Mouse (Mus musculus) forebrain, embryonic 16.5 days (tissue): ENCODE measurements around the gene Abhd18. TPM values are rescaled to one million over a fixed set of nuclear protein-coding genes. Genes with fewer than 3 reads are reported as not detected.
A peak's percentile ranks its signal among the peaks of the same experiment; 100 is the strongest.
"Not testable (repeated sequence)": the region's sequence is repeated elsewhere in the genome, so short reads cannot be mapped to it uniquely, and the experiment has no call there.

Experiments
- ATAC-seq: fragments of 200-750 bp; cut with Nextera tagmentation; 2 replicates; pipeline ENCODE4 v1.8.0; 2017; ENCODE audit warnings: mild to moderate bottlenecking, moderate library complexity
- H3K27ac ChIP-seq: fragments of 300-500 bp; sonication (generic); 2 replicates; pipeline ENCODE4 v1.5.1; 2014; ENCODE audit warnings: low read length, control low read depth
- H3K27me3 ChIP-seq: fragments of 300-500 bp; sonication (generic); replicated peaks from 2 replicates; pipeline ENCODE4 v1.6.1; 2014; ENCODE audit warnings: low read length; ENCODE audit not compliant: control insufficient read depth, insufficient read depth
- H3K36me3 ChIP-seq: fragments of 300-500 bp; sonication (generic); 2 replicates; pipeline ENCODE4 v1.6.1; 2014; ENCODE audit not compliant: control insufficient read depth, insufficient read depth
- H3K4me1 ChIP-seq: fragments of 300-500 bp; sonication (generic); replicated peaks from 2 replicates; pipeline ENCODE4 v1.6.1; 2014; ENCODE audit warnings: low read length; ENCODE audit not compliant: control insufficient read depth, insufficient read depth
- H3K4me2 ChIP-seq: fragments of 300-500 bp; sonication (generic); 2 replicates; pipeline ENCODE4 v1.6.1; 2014; ENCODE audit warnings: mild to moderate bottlenecking, low read length, control low read depth
- H3K4me3 ChIP-seq: fragments of 300-500 bp; sonication (generic); replicated peaks from 2 replicates; pipeline ENCODE4 v1.5.1; 2014; ENCODE audit warnings: mild to moderate bottlenecking, low read length, control low read depth
- H3K9ac ChIP-seq: fragments of 300-500 bp; sonication (generic); replicated peaks from 2 replicates; pipeline ENCODE4 v1.6.1; 2014; ENCODE audit warnings: low read depth, low read length, control low read depth
- H3K9me3 ChIP-seq: fragments of 300-500 bp; sonication (generic); 2 replicates; pipeline ENCODE4 v1.6.1; 2016; ENCODE audit warnings: low read length; ENCODE audit not compliant: control insufficient read depth
- WGBS: fragments of 180-500 bp; shearing (Covaris S2); extraction: QIAGEN DNeasy Blood & Tissue Kit; methylation state at CpG from one replicate; pipeline ENCODE4 v1.1.7; 2014; 5-methylcytosine and 5-hydroxymethylcytosine counted together
- polyA plus RNA-seq: library from polyadenylated mRNA; unstranded; fragments of >200 nt; fragmentation: Nextera tagmentation; extraction: Ambion mirVana; gene quantifications from 2 replicates; pipeline ENCODE4 v1.2.1, GENCODE M21; 2015

The Abhd18 gene
- polyA plus RNA-seq, 1 experiment from 2014 or later, result 14.7 TPM

DNA sequence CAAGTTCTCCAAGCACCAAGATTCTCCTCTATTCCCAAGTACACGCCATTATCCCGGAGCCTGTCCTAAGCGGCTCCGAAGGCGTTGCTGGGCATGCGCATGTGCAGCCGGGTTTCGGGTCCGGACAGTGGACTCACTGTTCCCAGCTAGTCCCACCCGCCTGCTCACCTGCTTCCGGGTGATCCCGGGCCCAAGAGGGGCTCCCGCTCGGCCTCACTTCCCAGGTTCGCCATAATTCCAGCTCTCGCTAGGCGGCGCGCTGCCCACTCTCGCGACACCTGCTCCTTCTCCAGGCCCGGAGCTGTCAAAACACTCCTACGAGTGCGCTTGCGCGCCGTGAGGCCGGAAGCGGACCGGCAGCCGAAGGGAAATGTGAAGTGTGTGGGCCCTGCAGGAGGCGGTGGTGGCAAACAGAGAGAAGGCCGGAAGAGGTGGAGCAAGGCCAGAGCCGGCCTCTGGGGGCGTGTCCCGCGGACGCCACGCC, 255 bp upstream of the Abhd18 start, which contains the start of gene Mfsd8:
TSS of gene Mfsd8 (minus strand) at position 414 of the 484 bp plus-strand sequence.
- under 1% methylated on average over 38 of the region's 39 CpGs for WGBS
- ATAC-seq, result peak; percentile 99
- not testable (repeated sequence) for H3K27me3 ChIP-seq, H3K9me3 ChIP-seq, H3K4me1 ChIP-seq, H3K36me3 ChIP-seq
- H3K4me2 ChIP-seq, result peak within 1 kb of the TSS; percentile 68
- peak within 1 kb of the TSS; percentile 75 for H3K27ac ChIP-seq
- peak within 1 kb of the TSS; percentile 57 for H3K4me3 ChIP-seq
- peak within 1 kb of the TSS; percentile 67 for H3K9ac ChIP-seq

DNA sequence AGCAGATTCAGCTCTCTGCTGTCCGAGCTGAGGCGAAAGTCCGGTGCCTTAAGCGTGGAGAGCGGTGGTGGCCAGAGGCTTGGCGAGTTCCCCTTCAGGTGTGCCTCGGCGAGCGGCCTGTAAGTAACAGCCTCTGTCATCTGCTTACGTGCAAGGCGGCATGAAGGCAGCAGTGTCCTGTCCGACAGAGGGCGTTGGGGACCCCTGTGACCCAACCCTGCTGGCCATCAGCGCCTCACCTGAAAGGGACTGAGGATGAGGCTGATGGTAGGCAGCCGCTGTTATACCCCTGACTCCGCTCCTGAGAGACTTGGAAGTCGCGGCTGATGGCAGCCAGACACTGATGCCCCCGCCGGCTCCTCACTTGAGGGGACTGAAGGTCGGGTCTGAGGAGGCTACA, 248 bp downstream of the Abhd18 start:
- not testable (repeated sequence) for H3K27me3 ChIP-seq, H3K4me1 ChIP-seq, H3K9me3 ChIP-seq, ATAC-seq, H3K27ac ChIP-seq, H3K36me3 ChIP-seq
- H3K9ac ChIP-seq, result peak overlapping the region; percentile 67
- H3K4me3 ChIP-seq, result peak overlapping the region; percentile 57
- WGBS, result under 1% methylated on average over 12 of the region's 21 CpGs
- peak overlapping the region; percentile 68 for H3K4me2 ChIP-seq

DNA sequence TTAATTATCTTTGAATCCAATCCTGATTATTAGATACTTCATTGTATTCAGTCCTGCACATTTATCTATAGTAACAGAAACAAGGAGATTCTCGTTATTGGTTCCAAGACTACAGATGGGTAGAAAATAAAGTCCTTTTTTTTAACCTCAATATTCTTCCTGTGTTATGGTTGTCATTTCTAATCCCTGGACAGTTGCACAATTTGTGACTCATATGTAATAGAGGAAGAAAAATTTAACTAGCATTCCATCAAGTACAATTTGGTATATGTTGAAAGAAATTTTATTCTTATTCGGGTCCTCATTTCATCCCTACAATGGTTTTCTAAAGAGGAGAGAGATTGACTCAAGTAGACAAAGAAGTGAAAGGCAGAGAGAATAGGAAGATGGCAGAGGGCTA, 1.2 kb downstream of the Abhd18 start:
- 92% methylated on average over 2 of the region's 2 CpGs for WGBS
- ATAC-seq, H3K4me2 ChIP-seq, H3K4me1 ChIP-seq, H3K36me3 ChIP-seq, H3K9ac ChIP-seq, H3K27ac ChIP-seq, H3K4me3 ChIP-seq, H3K9me3 ChIP-seq, H3K27me3 ChIP-seq: not testable (repeated sequence)

DNA sequence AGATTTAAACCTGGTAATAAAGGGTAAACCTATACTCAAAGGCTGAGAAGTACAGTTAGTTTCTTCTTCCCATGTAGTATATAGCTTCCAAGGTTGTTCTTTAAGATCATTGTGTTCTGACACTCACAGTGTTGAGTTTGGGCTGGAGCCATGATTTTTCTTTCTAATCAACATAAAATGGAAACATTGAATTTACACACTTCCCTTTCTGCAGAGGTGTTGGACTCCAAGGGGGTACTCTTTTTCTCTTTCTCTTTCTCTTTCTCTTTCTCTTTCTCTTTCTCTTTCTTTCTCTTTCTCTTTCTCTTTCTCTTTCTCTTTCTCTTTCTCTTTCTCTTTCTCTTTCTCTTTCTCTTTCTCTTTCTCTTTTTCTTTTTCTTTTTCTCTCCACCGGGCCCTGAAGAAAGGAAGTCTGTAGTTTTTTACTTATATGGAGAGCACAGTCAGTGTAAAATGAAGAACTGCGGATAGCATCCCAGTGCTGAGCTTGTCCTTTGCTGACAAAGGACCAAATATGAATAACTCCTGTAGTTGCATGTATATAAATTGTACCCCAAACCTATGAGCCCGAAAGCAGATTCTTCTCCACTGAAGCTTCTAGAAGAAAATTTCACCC, 6.5 kb downstream of the Abhd18 start:
- 95% methylated on average over 3 of the region's 3 CpGs for WGBS
- H3K27ac ChIP-seq, H3K9ac ChIP-seq, H3K9me3 ChIP-seq, H3K27me3 ChIP-seq, H3K4me3 ChIP-seq, H3K4me1 ChIP-seq, H3K4me2 ChIP-seq, ATAC-seq, H3K36me3 ChIP-seq: not testable (repeated sequence)

DNA sequence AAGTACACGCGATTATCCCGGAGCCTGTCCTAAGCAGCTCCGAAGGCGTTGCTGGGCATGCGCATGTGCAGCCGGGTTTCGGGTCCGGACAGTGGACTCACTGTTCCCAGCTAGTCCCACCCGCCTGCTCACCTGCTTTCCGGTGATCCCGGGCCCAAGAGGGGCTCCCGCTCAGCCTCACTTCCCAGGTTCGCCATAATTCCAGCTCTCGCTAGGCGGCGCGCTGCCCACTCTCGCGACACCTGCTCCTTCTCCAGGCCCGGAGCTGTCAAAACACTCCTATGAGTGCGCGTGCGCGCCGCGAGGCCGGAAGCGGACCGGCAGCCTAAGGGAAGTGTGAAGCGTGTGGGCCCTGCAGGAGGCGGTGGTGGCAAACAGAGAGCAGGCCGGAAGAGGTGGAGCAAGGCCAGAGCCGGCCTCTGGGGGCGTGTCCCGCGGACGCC, 47.1 kb downstream of the Abhd18 start:
- not testable (repeated sequence) for H3K9me3 ChIP-seq
- 0% methylated on average over 38 of the region's 38 CpGs for whole genome bisulfite sequencing

DNA sequence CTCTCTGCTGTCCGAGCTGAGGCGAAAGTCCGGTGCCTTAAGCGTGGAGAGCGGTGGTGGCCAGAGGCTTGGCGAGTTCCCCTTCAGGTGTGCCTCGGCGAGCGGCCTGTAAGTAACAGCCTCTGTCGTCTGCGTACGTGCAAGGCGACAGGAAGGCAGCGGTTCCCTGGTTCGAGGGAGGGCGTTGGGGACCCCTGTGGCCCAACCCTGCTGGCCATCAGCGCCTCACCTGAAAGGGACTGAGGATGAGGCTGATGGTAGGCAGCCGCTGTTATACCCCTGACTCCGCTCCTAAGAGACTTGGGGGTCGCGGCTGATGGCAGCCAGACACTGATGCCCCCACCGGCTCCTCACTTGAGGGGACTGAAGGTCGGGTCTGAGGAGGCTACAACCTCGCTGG, 47.6 kb downstream of the Abhd18 start:
- Histone ChIP-seq H3K4me2 (peak overlapping the region; percentile 69), H3K9ac (peak overlapping the region; percentile 71), H3K27ac (0 out of 2 replicates have a peak overlapping the region, but pooled peaks have one; percentile 23), H3K4me3 (peak overlapping the region; percentile 56)
- ATAC-seq, result peak; percentile 73
- not testable (repeated sequence) for H3K9me3 ChIP-seq, H3K27me3 ChIP-seq, H3K4me1 ChIP-seq, H3K36me3 ChIP-seq
- WGBS, result under 1% methylated on average over 19 of the region's 24 CpGs

More for the DNA sequence above, 47.1 kb downstream of the Abhd18 start:
- Histone ChIP-seq H3K4me2 (peak overlapping the region; percentile 61), H3K9ac (peak overlapping the region; percentile 70), H3K4me3 (peak overlapping the region; percentile 56), H3K27ac (peak overlapping the region; percentile 53)
- H3K27me3 ChIP-seq, H3K36me3 ChIP-seq, H3K4me1 ChIP-seq: not testable (repeated sequence)
- peak; percentile 100 for ATAC-seq

DNA sequence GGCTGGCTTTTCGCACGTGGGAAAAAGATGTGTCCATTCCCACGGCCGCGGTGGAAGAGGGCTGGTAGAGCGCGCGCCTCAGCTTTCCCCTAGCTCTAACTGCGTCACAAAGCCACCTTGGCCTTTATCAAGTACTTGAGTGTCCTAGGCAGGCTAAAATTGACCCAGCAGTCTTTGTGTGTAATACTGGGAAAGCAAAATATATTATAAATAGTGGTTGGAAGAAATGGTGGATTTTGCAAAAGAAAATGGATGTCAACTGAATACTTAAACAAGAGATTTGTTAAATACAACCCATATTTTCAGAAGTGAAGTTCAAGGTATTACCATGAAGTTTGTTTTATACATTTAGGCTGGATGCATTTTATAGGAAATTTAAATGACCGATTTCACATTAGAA, 55.7 kb downstream of the Abhd18 start, which contains the start of gene 1700034I23Rik:
TSS of gene 1700034I23Rik (minus strand) at position 101 of the 400 bp plus-strand sequence.
- not testable (repeated sequence) for H3K27ac ChIP-seq, H3K4me1 ChIP-seq, H3K36me3 ChIP-seq, H3K4me3 ChIP-seq, H3K4me2 ChIP-seq, H3K9me3 ChIP-seq, H3K9ac ChIP-seq, H3K27me3 ChIP-seq, ATAC-seq
- WGBS, result 96% methylated on average over 5 of the region's 10 CpGs

DNA sequence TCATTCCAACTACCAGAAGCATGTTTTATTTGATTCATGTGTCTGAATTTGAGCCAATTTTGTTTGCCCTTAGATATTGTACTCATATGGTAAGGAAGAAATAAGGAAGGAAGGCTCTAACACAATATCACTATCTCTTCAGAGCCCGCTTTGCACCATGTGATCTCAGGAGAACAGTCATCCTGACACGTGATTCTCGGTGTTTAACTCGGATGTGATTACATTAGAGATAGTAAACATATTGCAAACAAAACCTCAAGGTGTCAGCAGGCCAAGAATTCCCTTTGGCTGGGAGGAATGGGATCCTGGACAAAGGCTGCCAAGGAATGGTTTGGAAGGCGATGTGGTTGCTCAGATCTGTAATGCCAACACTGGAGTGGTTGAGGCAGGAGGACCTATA, 91.4 kb downstream of the Abhd18 start:
- H3K27me3 ChIP-seq, result no peaks in the 10 kb centered on the region
- peaks cover 14% of the 10 kb centered on the region for H3K36me3 ChIP-seq
- 86% methylated on average over 5 of the region's 5 CpGs for WGBS
- H3K9ac ChIP-seq, result no peak overlapping the region
- no peaks in the 10 kb centered on the region for H3K4me1 ChIP-seq
- H3K4me2 ChIP-seq, result no peak overlapping the region
- no peak overlapping the region for H3K4me3 ChIP-seq
- ATAC-seq, result no peak
- H3K27ac ChIP-seq, result no peak overlapping the region
- no peaks in the 10 kb centered on the region for H3K9me3 ChIP-seq

DNA sequence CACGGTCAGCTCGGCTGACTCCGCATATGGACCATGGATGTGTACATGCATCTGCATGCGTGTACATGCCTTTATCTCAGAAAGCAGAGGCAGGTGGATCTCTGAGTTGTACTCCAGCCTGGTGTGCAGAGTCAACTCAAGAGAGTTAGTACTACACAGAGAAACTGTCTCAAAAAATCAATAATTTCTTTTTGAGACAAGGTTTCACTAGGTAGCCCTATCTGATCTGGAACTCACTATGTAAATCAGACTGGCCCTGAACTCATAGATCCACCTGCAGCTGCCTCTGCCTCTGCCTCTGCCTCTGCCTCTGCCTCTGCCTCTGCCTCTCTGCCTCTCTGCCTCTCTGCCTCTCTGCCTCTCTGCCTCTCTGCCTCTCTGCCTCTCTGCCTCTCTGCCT, 91.8 kb downstream of the Abhd18 start:
- Histone ChIP-seq H3K4me1 (no peaks in the 10 kb centered on the region), H3K27me3 (no peaks in the 10 kb centered on the region), H3K4me2 (no peak overlapping the region), H3K9ac (no peak overlapping the region), H3K9me3 (no peaks in the 10 kb centered on the region), H3K36me3 (peaks cover 11% of the 10 kb centered on the region), H3K4me3 (no peak overlapping the region), H3K27ac (no peak overlapping the region)
- WGBS, result 95% methylated on average over 4 of the region's 4 CpGs
- no peak for ATAC-seq

DNA sequence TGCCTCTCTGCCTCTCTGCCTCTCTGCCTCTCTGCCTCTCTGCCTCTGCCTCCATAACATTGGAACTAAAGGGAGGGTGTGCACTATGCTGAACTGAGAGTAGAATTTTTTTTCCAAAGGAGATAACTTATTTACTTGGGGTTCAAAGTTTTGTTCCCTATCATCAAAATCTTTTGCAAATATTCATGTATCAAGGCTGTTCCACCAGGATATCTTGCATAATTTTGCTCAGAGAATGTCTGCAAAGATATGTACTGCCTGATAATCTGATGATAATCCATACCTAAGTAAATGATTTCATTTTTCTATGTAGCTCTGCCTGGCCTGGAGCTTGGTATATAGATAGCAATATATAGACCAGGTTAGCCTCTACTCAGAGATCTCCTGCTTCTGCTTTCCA, 92.2 kb downstream of the Abhd18 start:
- no peak for ATAC-seq
- Histone ChIP-seq H3K27ac (no peak overlapping the region), H3K36me3 (peaks cover 6% of the 10 kb centered on the region), H3K4me1 (no peaks in the 10 kb centered on the region), H3K9ac (no peak overlapping the region), H3K4me3 (no peak overlapping the region), H3K27me3 (no peaks in the 10 kb centered on the region), H3K9me3 (no peaks in the 10 kb centered on the region), H3K4me2 (no peak overlapping the region)
